Mouse (Mus musculus): ENCODE results near the gene Rph3al.

GRCm38 (mm10) chr11:75833081-75833480, 105.1 kb downstream of the Rph3al start:
- TF ChIP-seq CTCF (IDR thresholded peaks at IDR 0.05; ENCODE audit: borderline replicate concordance, insufficient read depth, low read length) (no peak), POLR2A (IDR thresholded peaks at IDR 0.05; ENCODE audit: low read depth, low read length) (no peak)

Data from embryonic fibroblast, embryonic 13.5 days (primary cell).